Mouse (Mus musculus) embryonic fibroblast, embryonic 13.5 days (primary cell): ENCODE results near the gene Rfwd3.
"Not testable (repeated sequence)": the region's sequence is repeated elsewhere in the genome, so short reads cannot be mapped to it uniquely, and the experiment has no call there.

Experiments
- CTCF ChIP-seq: IDR thresholded peaks from 2 replicates; pipeline ENCODE4 v1.5.1; 2011; ENCODE audit warnings: mild to moderate bottlenecking, control low read depth, low read length, moderate library complexity, borderline replicate concordance; ENCODE audit not compliant: insufficient read depth
- POLR2A ChIP-seq: IDR thresholded peaks from 2 replicates; pipeline ENCODE4 v1.6.1; 2011; ENCODE audit warnings: low read depth, mild to moderate bottlenecking, control low read depth, low read length, moderate library complexity

DNA sequence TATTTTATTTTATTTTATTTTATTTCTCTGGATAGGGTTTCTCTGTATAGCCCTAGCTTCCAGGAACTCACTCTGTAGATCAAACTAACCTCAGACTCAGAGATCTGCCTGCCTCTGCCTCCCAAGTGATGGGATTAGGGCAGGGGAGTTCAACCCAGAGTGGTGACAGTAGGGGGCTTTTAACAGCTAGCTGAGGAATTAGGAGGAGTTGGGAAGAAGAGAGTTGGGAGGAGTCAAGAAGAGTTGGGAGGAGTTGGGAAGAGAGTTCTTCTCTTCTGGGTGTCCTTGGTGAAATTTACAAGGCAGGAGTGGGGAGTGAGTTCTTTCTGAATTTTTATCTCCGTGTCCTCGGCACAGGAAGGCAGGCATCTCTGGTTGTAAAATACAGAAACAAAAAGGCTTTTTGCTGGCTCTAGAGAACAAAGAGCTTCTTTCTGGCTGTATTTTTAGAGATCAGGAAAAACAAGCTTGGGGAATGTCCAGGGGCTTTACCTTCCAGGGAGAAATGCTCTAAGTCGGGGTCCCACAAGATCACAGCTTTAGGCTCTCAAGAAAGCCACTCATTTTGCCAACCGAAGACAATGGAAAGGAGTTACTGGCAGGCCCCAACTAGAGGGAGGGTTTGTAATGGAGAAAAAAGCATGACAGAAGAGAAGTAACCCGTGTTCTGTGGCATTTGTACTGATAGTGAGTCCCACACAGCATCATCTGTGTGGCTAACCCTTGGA lies 3.2 kb upstream of the Rfwd3 start:
- TF ChIP-seq POLR2A, CTCF: not testable (repeated sequence)
